Comparison of ENCODE assay signal across 10 mouse cellular contexts in genomic region chr2:145884036-145884912, GRCm38 (mm10). TPM values are rescaled to one million over a fixed set of nuclear protein-coding genes. Genes with fewer than 3 reads are reported as not detected.
DNase-seq lines count a peak whose midpoint lies in the region; ATAC-seq and TF ChIP-seq lines count a peak whose summit lies in the region.
"Had no signal": no experiment of that assay in that cellular context is flagged by ENCODE, and none has a peak within 500 bp of the region (broad histone marks: within the 10 kb centered on the region; RNA-seq: fewer than 3 reads in every experiment).

No protein-coding gene starts in this region.

- TF ChIP-seq CTCF in kidney, adult 2 months (conservative IDR thresholded peaks at IDR 0.05; ENCODE audit: insufficient read depth, insufficient read length, low read depth, low read length): no peak

- H3K27ac ChIP-seq in hindbrain, embryonic 12.5 days: peak overlapping the region; percentile 70; the same call in 1 of the 2 replicates
- no peak overlapping the region for H3K27ac ChIP-seq in hindbrain, embryonic 16.5 days (ENCODE audit: low read depth, low read length)
- peak overlapping the region; percentile 75 for H3K27ac ChIP-seq in kidney, adult 2 months (ENCODE audit: insufficient read depth, low read depth, low read length)
- peak overlapping the region; percentile 64 for H3K27ac ChIP-seq in midbrain, embryonic 16.5 days (ENCODE audit: low read length)

- peak; percentile 61 for DNase-seq in embryo, embryonic 11 days
- peak; percentile 88 for DNase-seq in kidney, adult 2 months
- no peak for DNase-seq in layer of hippocampus, postnatal 25 days (ENCODE audit: extremely low spot score in 1 of 2, low spot score in 1 of 2)
- DNase-seq in retina, postnatal 1 day: no peak
- no peak for DNase-seq in thymus, postnatal 0 days (ENCODE audit: low spot score)

- ATAC-seq in hindbrain, embryonic 12.5 days (ENCODE audit: low FRiP score): no peak
- no peak for ATAC-seq in hindbrain, embryonic 16.5 days
- ATAC-seq in midbrain, embryonic 16.5 days: no peak
- ATAC-seq: Patski had no signal

- no peak overlapping the region for H3K4me3 ChIP-seq in hindbrain, embryonic 12.5 days
- no peak overlapping the region for H3K4me3 ChIP-seq in hindbrain, embryonic 16.5 days (ENCODE audit: low read length)
- H3K4me3 ChIP-seq in kidney, adult 2 months (ENCODE audit: insufficient read depth, low read depth, low read length): no peak overlapping the region
- no peak overlapping the region for H3K4me3 ChIP-seq in midbrain, embryonic 16.5 days (ENCODE audit: low read depth, low read length)

- peaks cover 5% of the 10 kb centered on the region; the same call in 1 of the 2 replicates for H3K4me1 ChIP-seq in hindbrain, embryonic 12.5 days
- H3K4me1 ChIP-seq in hindbrain, embryonic 16.5 days (ENCODE audit: control insufficient read depth, insufficient read depth, low read depth, low read length): no peaks in the 10 kb centered on the region; the same call in 1 of the 2 replicates
- H3K4me1 ChIP-seq in kidney, adult 2 months (ENCODE audit: control insufficient read depth, insufficient read depth, low read length): peaks cover 35% of the 10 kb centered on the region
- no peaks in the 10 kb centered on the region for H3K4me1 ChIP-seq in midbrain, embryonic 16.5 days (ENCODE audit: control insufficient read depth, insufficient read depth, low read length)

- peaks cover 20% of the 10 kb centered on the region for H3K36me3 ChIP-seq in hindbrain, embryonic 12.5 days
- H3K36me3 ChIP-seq in hindbrain, embryonic 16.5 days (ENCODE audit: control insufficient read depth, insufficient read depth, low read length): peaks cover 5% of the 10 kb centered on the region; the same call in 1 of the 2 replicates
- H3K36me3 ChIP-seq in kidney, adult 2 months (ENCODE audit: control insufficient read depth, insufficient read depth, low read length): peaks cover 9% of the 10 kb centered on the region; the same call in 1 of the 2 replicates
- peaks cover 6% of the 10 kb centered on the region; the same call in 1 of the 2 replicates for H3K36me3 ChIP-seq in midbrain, embryonic 16.5 days (ENCODE audit: control insufficient read depth, insufficient read depth, low read length)

- no peaks in the 10 kb centered on the region for H3K9me3 ChIP-seq in hindbrain, embryonic 12.5 days (replicated peaks)
- H3K9me3 ChIP-seq in hindbrain, embryonic 16.5 days (ENCODE audit: control insufficient read depth, low read length): no peaks in the 10 kb centered on the region
- no peaks in the 10 kb centered on the region for H3K9me3 ChIP-seq in midbrain, embryonic 16.5 days (replicated peaks; ENCODE audit: control insufficient read depth, low read length, poor library complexity, severe bottlenecking)

- H3K9ac ChIP-seq in hindbrain, embryonic 12.5 days: no peak overlapping the region
- no peak overlapping the region for H3K9ac ChIP-seq in hindbrain, embryonic 16.5 days (ENCODE audit: low read depth, low read length)
- no peak overlapping the region for H3K9ac ChIP-seq in midbrain, embryonic 16.5 days (ENCODE audit: low read depth, low read length)

- 41% methylated on average over 17 of the region's 17 CpGs for whole genome bisulfite sequencing in hindbrain, embryonic 12.5 days
- WGBS in hindbrain, embryonic 16.5 days: 47% methylated on average over 17 of the region's 17 CpGs
- WGBS in kidney, adult 2 months: 26% methylated on average over 17 of the region's 17 CpGs
- WGBS in midbrain, embryonic 16.5 days: 41% methylated on average over 17 of the region's 17 CpGs

- TF ChIP-seq POLR2A in kidney, adult 2 months (IDR thresholded peaks at IDR 0.05; ENCODE audit: low read depth, low read length): no peak

- peak overlapping the region; percentile 13 for H3K4me2 ChIP-seq in hindbrain, embryonic 12.5 days (replicated peaks)
- no peak overlapping the region for H3K4me2 ChIP-seq in hindbrain, embryonic 16.5 days (ENCODE audit: low read length)
- no peak overlapping the region for H3K4me2 ChIP-seq in midbrain, embryonic 16.5 days (ENCODE audit: low read length)

- H3K27me3 ChIP-seq in hindbrain, embryonic 12.5 days: no peaks in the 10 kb centered on the region
- H3K27me3 ChIP-seq in hindbrain, embryonic 16.5 days (replicated peaks; ENCODE audit: control insufficient read depth, insufficient read depth, low read length): no peaks in the 10 kb centered on the region
- H3K27me3 ChIP-seq in kidney, adult 2 months (replicated peaks; ENCODE audit: control insufficient read depth, insufficient read depth, low read length): no peaks in the 10 kb centered on the region
- no peaks in the 10 kb centered on the region for H3K27me3 ChIP-seq in midbrain, embryonic 16.5 days (ENCODE audit: control insufficient read depth, insufficient read depth, low read depth, low read length)
- H3K27me3 ChIP-seq: Patski had no signal

RNA-seq across cellular contexts. Expression of gene Naa20, which starts 17.6 kb away (rescaled TPM):
- 115 and 125 TPM in 2 replicates for polyA plus RNA-seq in hindbrain, embryonic 12.5 days (2016; fragmentation: Nextera tagmentation; extraction: Ambion mirVana)
- 126 and 139 TPM in 2 replicates for polyA plus RNA-seq in hindbrain, embryonic 16.5 days (2015; fragmentation: Nextera tagmentation; extraction: Ambion mirVana)
- polyA plus RNA-seq in kidney, adult 2 months (2012; rRNA removed): 33.9 and 43.7 TPM in 2 replicates
- polyA plus RNA-seq in midbrain, embryonic 16.5 days (2015; fragmentation: Nextera tagmentation; extraction: Ambion mirVana): 122 TPM in 2 replicates
- 10 to 100 TPM; 68.4 to 69.2 TPM for total RNA-seq in layer of hippocampus, postnatal 25 days (2021)
- polyA plus RNA-seq in thymus, postnatal 0 days (2015; fragmentation: Nextera tagmentation; extraction: Ambion mirVana): 158 and 162 TPM in 2 replicates

RNA-seq across cellular contexts. Expression of gene Cfap61, which starts 50.3 kb away (rescaled TPM):
- polyA plus RNA-seq in hindbrain, embryonic 12.5 days (2016; fragmentation: Nextera tagmentation; extraction: Ambion mirVana): 3.0 and 3.6 TPM in 2 replicates
- 4.8 and 5.1 TPM in 2 replicates for polyA plus RNA-seq in hindbrain, embryonic 16.5 days (2015; fragmentation: Nextera tagmentation; extraction: Ambion mirVana)
- polyA plus RNA-seq in kidney, adult 2 months (2012; rRNA removed): 0.29 and 0.38 TPM in 2 replicates
- 2.9 and 4.7 TPM in 2 replicates for polyA plus RNA-seq in midbrain, embryonic 16.5 days (2015; fragmentation: Nextera tagmentation; extraction: Ambion mirVana)
- 1 to 10 TPM; 2.5 to 4.9 TPM for total RNA-seq in layer of hippocampus, postnatal 25 days (2021)
- polyA plus RNA-seq in thymus, postnatal 0 days (2015; fragmentation: Nextera tagmentation; extraction: Ambion mirVana): 0.15 and 0.30 TPM in 2 replicates
- total RNA-seq: hematopoietic stem cell, adult 5-6 weeks had no signal

RNA-seq across cellular contexts. Expression of gene Crnkl1, which starts 50.5 kb away (rescaled TPM):
- polyA plus RNA-seq in hindbrain, embryonic 12.5 days (2016; fragmentation: Nextera tagmentation; extraction: Ambion mirVana): 39.0 and 41.5 TPM in 2 replicates
- polyA plus RNA-seq in hindbrain, embryonic 16.5 days (2015; fragmentation: Nextera tagmentation; extraction: Ambion mirVana): 18.3 and 19.1 TPM in 2 replicates
- polyA plus RNA-seq in kidney, adult 2 months (2012; rRNA removed): 5.9 and 8.8 TPM in 2 replicates
- polyA plus RNA-seq in midbrain, embryonic 16.5 days (2015; fragmentation: Nextera tagmentation; extraction: Ambion mirVana): 19.1 and 24.6 TPM in 2 replicates
- 10 to 100 TPM; 18.8 to 21.3 TPM for total RNA-seq in layer of hippocampus, postnatal 25 days (2021)
- polyA plus RNA-seq in thymus, postnatal 0 days (2015; fragmentation: Nextera tagmentation; extraction: Ambion mirVana): 38.3 and 39.1 TPM in 2 replicates

Comparison
In these comparisons a context has a peak if more than half of its experiments do, and no peak if none do; other contexts are left out.
1. DNase-seq: peak in embryo, embryonic 11 days (single experiment) and kidney, adult 2 months (single experiment); none in layer of hippocampus, postnatal 25 days (0 of 2), retina, postnatal 1 day (single experiment) and thymus, postnatal 0 days (single experiment).